Mouse (Mus musculus) pancreas, adult 10 weeks (tissue): Measurements from ENCODE around the gene Syde1. TPM values are rescaled to one million over a fixed set of nuclear protein-coding genes. Genes with fewer than 3 reads are reported as not detected.

Experiments
- polyA plus RNA-seq: library from polyadenylated mRNA; stranded (reverse); fragments of 350-450 nt; fragmentation: Illumina TruSeq; extraction: RNeasy Lipid Tissue Mini Kit (QIAGEN cat#74804); gene quantifications from one replicate; pipeline ENCODE4 v1.2.3, GENCODE M21; 2015; ENCODE audit warnings: low read depth, low replicate concordance; ENCODE audit not compliant: insufficient read depth

The Syde1 gene
- 6.3 TPM for polyA plus RNA-seq

DNA sequence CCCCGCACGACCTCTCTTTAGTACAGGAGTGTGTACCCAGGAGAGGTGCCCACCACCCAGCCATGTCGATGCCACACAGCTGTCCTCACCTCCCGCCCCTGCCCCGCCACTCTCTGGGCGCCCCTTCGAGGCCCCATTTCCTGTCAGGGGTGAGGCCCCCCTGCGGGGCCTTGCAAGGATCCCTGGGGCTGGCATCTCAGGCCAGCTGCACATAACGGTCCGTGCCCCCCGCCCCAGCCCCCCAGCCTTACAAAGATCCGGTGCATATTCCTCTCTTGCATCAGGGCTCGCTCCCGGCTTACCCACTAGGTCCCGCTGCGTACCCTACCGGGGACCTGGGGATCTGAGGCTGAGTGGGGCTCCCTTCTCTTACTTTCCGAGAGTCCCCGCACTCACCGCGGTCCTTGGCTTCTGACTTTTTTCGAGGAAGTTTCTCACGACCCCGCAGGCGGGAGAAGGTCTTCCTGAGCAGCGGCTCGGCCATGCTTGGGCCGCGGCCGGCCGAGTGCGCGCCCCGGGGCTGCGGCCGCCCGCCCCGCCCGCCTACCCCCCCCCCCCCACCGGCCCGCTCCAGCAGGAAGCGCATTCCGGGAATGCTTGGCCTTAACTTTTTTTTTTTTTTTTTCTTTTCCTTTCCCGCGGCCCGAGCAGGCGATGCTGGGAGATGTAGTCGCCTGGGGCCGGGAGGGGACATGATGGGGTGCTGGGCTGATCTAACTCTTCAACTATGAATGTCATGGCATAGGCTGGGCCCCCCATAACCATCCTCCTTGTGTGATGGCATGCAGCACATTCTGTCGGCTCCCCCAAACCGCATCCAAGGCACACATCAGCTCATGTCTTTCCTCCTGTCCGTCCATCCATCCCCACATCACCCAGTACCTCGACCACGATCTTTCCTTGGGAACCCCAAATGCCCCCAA is at the start of gene Syde1:
Gene Syde1, minus strand, starts transcription at position 559 of the 923 bp plus-strand sequence.

DNA sequence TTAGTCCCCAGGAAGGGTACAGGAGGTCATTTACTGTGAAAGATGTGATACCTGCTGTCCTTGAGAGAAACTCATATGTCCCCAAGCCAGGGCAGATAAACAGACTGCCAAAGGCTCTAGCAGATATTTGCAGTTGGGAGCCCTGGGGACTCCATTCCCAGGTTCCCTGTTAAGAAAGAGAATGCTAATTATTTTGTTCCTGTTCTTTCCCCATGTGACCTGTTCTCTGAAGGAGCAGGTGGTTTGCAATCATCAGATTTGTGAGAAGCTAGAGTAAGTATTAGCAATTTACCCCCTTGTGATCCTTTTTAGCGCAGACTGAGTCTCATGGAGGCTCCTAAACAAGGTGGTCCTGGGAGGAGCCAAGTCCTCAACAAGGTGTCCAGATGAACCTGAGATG is 26.2 kb upstream of the Syde1 start, which contains the start of gene Olfr1357:
Gene Olfr1357, minus strand, starts transcription at position 101 of the 400 bp plus-strand sequence.

DNA sequence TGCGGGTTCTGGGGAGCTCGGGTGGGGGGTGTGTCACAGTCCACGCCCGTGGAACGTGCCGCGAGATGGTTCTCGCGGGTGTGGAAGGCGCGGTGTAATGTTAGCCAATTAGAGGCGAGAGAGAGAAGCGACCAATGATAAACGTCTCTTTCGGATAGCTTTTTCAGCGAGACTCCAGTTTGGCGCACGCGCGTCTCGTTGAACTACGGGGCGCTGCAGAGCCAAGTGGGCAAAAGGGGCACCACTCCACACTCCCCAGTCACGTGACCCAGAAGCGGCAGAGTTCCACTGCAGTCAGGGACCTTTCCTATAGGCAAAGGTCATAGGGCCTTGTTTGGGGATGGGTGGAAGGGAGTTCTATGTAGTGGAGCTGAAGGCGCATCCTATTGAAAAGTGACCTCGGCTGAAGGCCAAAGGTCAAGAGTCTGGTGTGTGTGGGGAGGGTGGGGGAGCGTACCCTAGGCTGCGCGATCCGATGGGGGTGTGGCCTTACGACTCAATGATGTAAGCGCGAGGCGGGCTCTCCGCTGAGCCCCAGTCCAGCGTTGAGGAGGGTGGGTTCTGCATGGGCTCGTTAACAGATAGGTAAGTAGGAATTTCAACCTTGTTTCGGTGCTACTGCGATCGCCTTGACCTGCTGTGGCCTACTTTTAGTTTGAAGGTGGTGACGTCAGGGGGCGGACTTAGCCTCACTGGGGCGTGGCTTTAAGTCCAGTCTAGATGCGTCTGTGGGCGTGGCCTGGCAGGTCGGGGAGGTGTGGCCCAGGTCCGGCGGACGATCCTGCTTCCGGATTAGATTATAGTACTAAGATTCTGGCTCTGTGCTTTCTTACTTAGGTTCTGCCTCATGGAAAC is 17.3 kb downstream of the Syde1 start, which contains the start of gene Ilvbl:
Gene Ilvbl, plus strand, starts transcription at position 97 of the 855 bp plus-strand sequence.

Other genes with a start within 250 kb of the Syde1 start
- 14.0 TPM for gene Agpat3, start 239.5 kb downstream of the Syde1 start, polyA plus RNA-seq
- 32.4 TPM for gene Rrp1, start 178.9 kb downstream of the Syde1 start, polyA plus RNA-seq
- 35.7 TPM for gene Cstb, start 166.3 kb downstream of the Syde1 start, polyA plus RNA-seq
- 3.3 TPM for gene Pdxk, start 127.0 kb downstream of the Syde1 start, polyA plus RNA-seq
- not detected for gene Olfr1358, start 74.5 kb downstream of the Syde1 start, polyA plus RNA-seq
- gene Ilvbl, start 17.6 kb downstream of the Syde1 start, polyA plus RNA-seq, result 9.8 TPM
- not detected for gene Olfr1357, start 26.1 kb upstream of the Syde1 start, polyA plus RNA-seq
- not detected for gene Casp14, start 126.3 kb upstream of the Syde1 start, polyA plus RNA-seq
- not detected for gene Ccdc105, start 161.1 kb upstream of the Syde1 start, polyA plus RNA-seq
- not detected for gene Slc1a6, start 188.5 kb upstream of the Syde1 start, polyA plus RNA-seq